Mouse (Mus musculus) cerebellum, adult 2 months (tissue): ENCODE measurements at regions not wholly inside any gene's neighbourhood (a gene's known extent, or its start where the extent isn't known, plus 50 kb on each side); places are given as distances from the start of the nearest gene placed in this dataset.

Experiments used
- CTCF ChIP-seq: fragments of 200-500 bp; IDR thresholded peaks from 2 replicates; pipeline ENCODE4 v1.5.1; 2011; ENCODE audit warnings: low read depth, mild to moderate bottlenecking, control low read depth, low read length, moderate library complexity, borderline replicate concordance; ENCODE audit not compliant: insufficient read depth
- POLR2A ChIP-seq: fragments of 200-500 bp; IDR thresholded peaks from 2 replicates; pipeline ENCODE4 v1.6.1; 2011; ENCODE audit warnings: low read length, control low read depth, borderline replicate concordance; ENCODE audit not compliant: insufficient read depth

GRCm38 (mm10) chr13:39823346-39823954, 537.8 kb downstream of the Ofcc1 start:
- TF ChIP-seq POLR2A: no peak
- TF ChIP-seq CTCF: no peak
